Mouse (Mus musculus) testis, postnatal 10 days (tissue): ENCODE measurements at regions not wholly inside any gene's neighbourhood (a gene's known extent, or its start where the extent isn't known, plus 50 kb on each side); places are given as distances from the start of the nearest gene placed in this dataset.

Source experiments
- DNase-seq: peaks from one replicate; pipeline ENCODE4 v3.0.0; 2021; ENCODE audit warnings: low spot score

DNA sequence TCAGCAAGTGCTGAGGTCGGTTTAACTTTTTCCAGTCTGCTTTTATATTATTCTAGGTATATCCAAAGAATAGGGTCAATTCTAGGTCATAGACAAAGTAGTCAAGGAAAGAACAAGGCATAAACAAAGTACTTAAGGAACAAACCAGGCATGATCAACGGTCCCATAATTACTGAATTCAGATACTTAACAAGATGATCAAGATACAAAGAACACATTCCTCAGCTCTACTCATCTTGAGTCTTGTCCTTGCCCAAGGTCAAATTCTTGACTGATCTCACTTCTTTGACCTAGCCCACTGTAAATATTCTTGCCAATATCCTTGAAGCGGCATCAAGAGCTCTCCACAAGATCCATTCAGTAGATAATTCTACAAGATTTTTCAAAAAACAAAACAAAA lies 458.1 kb upstream of the Nr5a2 start:
- DNase-seq, result no peak

DNA sequence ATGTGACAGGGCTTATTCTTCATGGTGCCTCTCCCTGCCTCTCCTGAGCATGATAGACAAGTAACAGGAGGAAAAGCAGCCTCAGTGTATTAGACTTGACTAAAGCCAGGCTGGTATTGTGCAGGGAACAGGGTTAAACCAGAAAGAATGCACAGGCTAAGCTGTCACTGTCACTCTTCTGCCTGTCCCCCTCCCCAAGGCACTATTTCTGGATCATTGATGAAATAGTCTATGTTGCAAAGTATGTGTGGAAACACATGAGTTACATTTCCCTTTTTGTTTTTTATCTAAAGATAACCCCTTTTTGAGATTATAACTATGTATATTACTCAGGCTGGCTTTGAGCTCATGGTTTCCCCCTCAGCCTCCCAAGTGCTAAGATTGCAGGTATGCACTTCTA lies 436.5 kb upstream of the Nr5a2 start:
- no peak for DNase-seq

DNA sequence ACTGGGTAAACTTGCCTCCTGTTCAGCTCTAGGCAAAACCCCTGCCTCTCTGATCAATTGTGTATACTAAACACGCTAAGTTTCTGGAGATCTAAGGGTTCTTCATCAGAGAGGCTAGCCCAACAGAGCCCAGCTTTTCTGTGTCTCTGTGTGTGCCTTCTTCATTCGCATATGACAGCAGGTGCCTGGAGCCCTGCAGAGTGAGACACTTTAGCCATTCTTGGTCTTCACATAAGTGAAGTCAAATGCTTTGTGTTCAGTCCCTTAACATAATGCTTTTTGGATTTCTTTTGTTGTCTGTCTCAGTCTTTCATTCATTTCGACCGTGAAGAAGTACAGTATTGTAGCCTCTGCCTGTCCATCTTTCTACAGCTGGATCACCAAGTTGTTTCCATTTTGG lies 427.3 kb upstream of the Nr5a2 start:
- DNase-seq, result no peak

DNA sequence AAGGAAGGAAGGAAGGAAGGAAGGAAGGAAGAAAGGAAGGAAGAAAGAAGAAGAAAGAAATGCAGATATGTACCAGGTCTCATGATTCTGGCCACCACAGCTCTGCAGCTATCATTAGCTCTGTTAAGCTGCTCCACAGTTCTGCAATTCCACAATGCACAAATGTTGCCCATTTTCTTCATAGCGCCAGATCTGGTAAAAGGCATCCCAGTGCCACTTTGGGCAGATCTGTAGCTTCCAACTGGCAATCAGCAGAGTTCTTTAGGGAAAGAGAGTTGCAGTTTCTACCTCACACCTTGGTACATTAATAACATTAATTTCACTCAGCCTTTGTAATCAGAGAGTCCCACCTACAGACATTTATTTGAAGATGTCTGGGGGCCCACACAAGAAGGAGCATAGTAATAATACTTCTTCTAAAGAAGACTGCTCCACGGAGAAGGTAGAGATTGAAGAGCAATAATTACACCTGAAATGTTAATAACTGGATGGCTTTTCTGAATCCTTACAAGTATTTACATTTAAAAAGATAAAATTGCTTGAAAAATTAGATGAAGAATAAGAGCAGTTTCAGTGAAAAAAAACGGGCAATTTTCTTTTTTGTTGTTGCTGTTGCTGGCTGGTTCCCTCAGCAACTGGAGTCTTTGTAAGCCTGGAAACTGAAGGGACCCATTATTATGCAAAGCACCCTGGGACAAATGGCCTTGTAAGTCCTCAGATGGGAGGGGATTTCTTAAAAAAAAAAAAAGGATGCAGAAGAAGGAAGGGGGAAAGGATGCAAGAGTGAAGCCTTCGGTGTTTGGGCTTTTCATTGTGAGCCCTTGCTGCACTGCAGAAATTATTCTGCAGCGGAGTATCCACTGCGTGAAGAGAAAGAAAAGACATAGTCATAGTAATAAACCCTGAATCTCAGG lies 418.1 kb upstream of the Nr5a2 start:
- DNase-seq, result no peak

DNA sequence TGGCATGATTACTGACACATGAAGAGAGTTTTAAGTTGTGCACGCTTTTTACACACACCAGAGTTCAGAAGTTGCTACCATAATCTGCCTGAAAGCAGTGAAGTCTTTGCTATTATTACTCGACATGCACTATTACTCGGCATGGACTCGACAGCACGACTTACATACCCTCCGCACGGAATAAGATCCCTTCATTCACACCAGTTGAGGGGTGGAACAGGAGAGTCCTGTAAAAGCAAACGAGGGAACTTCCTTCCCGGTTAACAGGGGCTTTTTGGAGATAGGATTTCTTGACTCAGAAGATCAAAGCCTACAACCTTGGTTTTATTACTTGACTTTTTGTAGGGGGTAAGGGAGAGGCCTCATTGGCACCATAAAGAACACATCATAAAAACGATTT lies 416.4 kb upstream of the Nr5a2 start:
- DNase-seq, result no peak

DNA sequence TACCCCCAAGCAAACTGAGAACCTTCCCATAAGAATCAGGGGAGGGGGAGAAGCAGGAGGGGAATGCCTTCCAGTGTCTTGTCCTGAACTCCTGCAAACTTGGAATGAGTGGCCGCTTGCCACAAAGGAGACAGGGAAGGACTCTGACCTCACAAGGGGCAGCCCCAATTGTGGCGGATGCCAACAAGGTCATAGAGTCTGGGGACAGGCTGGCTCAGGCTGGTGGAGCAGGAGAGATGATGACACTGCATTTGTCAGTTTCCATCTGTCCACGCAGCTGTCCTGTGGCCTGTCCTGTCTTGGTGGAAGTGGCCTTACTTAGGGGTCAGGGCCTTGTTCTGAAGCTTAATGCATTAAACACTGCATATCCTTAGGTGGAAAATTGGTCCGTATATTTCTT lies 414.4 kb upstream of the Nr5a2 start:
- no peak for DNase-seq

DNA sequence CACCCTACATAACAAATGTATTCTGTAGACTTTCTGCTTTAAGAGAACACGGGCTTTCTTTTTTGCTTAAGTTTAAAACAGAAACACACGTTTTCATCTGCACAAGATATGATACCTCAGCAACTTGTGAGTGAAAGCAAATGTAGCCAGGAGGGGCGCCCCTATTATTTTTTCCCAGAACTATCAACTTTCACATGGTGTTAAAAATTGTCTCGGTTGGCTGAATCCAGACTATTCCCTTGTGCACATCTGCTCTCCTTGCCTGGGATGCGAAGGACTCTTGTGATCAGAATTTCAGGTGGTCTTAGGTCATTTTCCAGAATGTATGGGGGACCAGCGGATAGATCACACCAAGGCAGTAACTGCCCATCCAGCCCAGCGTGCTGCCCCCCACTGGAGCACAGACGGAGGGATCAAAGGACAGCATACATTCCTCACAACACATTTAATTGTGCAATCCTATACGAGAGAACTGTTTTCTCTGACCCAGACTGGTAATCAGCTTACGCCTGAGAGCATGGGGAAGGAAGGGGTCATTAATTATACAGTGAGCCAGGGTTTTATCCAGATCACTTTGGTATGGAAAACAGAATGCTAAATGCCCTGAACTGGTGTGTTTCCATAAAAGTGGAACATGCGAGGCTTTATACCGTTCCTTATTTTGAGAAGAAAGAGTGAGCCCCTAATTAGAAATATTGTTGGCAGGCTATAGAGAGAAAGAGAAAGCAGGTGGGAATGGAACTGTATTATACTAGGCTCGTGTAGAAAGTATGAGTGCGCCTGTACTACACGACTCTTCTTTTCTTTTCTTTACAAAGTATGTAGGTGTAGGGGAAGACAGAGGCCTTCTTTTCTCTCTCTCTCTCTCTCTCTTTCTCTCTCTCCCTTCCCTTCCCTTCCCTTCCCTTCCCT lies 413.5 kb upstream of the Nr5a2 start:
- no peak for DNase-seq

DNA sequence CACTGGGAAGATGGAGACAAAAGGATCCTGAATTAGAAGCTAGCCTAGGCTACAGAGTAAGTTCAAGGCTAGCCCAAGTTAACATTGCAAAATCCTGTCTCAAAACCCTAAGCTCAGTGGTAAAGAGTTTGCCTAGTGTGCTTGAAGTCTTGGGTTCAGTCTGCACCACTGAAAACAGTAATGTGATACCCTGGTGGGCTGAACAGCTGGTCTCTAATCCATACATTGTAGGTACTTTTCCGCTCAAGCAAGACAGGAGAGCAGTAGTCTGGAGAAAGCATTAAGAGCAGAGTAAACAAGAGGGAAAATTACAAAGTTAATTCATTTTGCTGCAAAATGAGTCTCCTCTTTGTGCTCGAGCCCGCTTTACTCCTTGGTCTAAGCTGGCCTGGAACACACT lies 412.0 kb upstream of the Nr5a2 start:
- no peak for DNase-seq

DNA sequence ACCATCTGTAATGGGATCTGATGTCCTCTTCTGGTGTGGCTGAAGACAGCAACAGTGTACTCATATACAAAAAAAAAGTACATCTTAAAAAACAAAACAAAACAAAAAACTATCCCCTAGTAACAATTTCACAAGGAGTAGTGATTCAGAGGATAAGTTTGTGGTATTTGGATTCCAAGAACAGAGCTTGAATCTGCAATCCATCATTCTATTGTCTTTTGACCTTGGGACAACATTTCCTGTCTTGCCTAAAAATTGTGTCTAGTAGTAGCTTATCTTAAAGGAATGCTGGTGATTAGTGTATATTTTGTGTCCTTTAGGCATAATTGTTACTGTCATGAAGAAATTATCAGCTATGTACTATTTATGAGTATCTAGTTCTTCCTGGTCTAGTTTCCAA lies 404.1 kb upstream of the Nr5a2 start:
- DNase-seq, result no peak

DNA sequence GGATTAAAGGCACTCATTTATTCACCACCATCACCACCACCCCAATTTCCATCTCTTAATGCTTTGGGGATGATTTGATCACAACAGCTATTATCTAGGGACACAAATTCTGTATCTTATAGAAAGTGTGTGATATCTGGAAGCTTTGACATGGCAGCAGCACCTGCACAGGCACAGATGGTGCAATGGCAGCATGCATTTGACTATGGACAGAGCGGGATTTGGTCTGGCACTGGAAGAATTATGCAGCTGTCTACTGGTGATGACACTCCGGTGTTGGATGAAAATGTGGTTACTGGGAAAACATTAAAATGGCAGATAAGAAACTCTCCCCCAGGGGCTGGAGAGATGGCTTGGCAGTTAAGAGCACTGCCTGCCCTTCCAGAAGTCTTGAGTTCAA lies 403.7 kb upstream of the Nr5a2 start:
- DNase-seq, result no peak

DNA sequence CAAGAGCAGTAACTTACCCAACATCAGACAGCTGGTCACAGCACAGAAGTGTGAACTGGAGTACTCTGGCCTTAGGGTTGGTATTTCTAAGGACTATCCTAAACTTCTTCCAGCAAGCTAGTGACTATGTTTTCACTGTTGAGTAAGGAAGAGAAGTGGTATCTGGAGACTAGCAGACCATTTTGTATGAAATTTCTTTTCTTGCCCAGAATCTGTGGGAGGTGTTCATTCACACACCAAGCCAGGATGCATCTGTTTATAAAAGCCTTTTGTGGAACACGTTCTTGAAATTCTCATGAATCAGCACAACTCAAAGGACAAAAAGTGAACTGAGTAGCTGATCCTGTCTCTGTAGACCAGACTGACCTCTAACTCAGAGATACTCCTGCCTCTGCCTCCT lies 403.3 kb upstream of the Nr5a2 start:
- DNase-seq, result no peak

DNA sequence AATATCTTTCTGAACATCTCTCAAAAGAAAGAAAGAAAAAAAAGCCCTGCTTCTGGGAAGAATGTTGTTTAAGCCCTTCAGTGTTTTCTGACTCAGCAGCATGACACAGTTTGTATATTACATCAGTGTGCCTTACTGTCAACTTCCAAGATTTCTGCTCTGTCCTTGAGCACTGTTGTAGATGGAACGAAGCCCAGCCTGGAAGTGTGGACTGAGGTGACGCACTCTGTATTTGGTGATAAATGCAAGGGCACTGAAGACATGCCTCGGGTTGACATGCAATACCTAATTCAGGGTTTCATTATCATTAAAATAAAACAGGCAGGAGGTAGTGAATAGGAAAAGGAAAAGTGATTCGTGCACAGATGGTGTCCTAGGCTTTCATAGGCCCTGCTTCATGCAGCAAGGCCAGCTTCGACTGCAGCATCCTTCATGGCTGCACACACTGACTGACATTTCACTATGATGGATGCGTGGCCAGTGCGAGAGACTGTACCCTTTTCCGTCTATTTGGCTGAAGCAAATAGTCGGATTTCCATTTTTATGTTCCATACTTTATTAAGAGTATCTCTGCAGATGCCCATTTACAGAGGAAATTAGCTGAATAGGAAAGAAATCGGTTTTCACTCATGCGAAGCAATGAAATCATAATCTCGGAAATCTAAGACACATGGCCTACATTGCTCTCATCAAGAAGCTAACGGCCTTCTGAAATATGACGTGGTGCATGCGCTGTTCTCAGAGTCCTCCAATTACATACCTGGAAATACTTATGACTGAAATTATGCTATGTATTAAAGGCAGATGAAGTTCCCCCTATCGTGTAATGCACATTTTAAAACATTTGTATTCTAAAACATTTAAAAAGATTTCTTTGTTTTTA lies 400.7 kb upstream of the Nr5a2 start:
- no peak for DNase-seq

DNA sequence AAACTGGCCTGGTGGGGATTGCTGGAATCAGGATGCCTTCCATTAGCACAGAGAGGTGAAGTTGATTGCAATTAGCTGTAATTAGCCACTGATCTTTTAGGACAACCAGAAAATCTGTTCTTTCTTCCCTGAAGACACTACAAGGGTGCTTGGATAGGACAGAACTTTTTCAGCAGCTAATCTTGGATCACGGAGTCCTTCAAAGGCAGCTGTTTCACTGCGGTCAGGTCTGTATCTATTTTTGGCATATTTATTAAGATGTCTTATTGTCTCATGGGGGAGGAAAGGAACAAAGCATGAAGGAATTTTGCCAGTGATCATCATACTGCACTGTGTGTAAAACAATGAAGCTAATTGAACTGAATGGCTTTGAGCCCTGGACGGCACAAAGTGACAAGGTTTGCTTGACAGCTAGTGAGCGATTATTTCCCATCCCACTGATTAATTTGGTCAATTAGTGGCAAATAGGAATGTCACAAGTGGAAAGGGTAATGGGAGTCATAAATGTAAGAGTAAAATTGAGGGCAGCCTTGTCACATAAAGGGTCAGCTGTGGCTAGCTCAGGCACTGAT lies 395.8 kb upstream of the Nr5a2 start:
- no peak for DNase-seq

DNA sequence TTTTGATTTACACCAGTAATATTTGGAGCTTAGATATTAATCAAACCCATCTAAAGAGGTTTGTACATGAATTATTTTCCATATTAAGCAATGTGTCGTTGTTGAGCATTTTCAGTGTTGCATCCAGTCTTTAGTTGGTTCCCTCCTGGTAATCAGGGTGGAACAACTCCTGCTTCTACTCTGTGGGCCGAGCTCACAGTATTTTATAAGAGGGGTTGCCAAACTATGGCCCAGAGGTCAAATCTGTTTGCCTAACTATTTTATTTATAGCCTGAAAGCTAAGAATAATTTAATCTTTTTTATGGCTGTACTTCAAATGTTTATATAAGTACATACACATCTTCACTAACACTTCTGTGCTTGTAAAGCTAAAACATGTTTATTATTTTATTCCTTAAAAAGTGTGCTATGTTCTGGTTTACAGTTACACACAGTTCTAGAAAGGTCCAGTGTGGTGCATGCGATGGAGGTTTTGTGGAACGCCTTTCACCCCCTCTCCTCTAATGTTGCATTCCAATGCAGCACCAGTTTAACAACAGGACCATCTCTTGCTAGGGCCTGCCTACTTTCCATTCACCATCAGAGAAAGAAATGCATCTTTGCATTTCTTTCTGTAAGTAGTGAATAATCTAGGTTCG lies 392.3 kb upstream of the Nr5a2 start:
- DNase-seq, result no peak

DNA sequence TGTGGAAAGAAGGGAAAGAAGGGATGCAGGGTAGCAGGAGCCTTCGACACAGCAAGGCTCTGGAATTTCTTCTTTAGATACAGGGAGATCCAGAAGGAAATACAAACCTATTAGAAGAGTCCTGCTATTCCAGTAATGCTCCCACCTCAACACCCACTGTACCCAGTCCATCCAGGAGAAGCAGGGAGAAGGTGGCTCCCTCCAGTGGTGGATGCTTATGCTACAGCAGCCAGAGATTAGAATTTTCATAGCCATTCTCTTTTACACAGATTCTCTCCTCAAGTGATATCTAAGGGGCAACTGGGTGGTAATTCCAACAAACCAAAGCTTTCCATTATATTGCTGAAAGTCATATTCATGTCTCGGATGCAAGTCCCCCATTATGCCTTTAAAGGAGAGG lies 373.9 kb upstream of the Nr5a2 start:
- DNase-seq, result no peak

DNA sequence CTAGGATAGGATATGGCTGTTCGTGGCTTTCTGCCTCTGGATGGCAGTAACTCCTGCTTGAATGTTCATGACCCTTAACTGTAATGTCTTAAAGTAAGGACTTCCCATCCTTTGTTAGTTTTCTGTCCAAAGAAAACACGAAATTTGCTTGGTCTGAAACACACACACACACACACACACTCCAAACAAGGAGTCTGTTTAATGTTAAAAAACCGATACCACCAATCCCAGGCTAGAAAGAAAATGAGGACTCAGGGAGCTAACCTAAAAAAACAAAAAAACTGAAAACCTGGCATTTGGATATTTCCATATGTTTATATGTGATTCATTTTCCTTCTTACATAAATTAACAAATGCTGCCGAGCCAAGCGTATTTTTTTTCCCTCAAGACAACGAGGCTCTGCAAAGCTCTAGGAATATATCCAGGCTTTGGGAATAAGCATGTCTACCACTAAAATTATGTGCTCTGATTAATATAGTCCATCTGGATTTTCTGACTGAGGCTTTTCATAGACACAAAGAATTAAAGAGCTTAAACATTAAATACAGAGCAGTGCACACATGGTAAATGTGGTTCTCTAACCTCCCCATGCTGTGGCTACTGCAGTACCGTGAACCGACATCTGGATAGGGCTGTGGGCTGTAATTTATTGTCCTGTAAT lies 372.0 kb upstream of the Nr5a2 start:
- DNase-seq, result no peak

DNA sequence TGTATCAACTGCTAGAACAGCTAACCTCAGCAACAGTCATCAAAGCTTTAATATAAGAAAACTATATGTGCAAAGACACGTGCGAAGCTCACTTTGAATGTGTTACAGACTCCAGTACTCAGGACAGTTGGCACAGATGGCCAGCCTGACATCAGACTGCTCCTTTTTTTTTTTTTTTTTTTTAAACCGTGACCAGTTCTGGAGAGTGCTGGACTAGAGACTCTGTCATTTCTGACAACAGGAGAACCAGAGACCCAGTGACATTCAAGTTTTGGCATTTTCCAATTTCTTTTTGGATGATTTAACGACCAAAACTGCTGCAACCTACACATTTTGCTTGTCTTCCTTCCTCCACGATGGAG lies 371.5 kb upstream of the Nr5a2 start:
- DNase-seq, result no peak

DNA sequence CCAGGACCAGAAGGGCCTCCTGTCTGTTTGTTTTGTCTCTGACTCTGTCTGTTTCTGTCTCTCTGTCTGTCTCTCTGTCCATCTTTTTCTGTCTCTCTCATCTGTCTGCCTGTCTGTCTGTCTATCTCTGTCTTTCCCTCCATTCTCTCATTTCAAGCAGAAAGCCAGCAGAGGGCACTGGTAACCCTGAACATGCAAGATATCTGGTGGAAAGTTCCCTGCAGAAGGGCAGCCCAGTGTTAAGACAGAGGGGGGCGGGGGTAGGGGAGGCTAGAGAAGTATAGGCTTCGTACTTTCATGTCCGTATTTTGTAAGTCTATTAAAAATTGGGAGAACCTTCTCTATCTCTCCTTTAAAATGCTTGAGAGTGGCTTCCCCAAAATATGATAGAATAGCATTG lies 370.4 kb upstream of the Nr5a2 start:
- peak; percentile 57 for DNase-seq

DNA sequence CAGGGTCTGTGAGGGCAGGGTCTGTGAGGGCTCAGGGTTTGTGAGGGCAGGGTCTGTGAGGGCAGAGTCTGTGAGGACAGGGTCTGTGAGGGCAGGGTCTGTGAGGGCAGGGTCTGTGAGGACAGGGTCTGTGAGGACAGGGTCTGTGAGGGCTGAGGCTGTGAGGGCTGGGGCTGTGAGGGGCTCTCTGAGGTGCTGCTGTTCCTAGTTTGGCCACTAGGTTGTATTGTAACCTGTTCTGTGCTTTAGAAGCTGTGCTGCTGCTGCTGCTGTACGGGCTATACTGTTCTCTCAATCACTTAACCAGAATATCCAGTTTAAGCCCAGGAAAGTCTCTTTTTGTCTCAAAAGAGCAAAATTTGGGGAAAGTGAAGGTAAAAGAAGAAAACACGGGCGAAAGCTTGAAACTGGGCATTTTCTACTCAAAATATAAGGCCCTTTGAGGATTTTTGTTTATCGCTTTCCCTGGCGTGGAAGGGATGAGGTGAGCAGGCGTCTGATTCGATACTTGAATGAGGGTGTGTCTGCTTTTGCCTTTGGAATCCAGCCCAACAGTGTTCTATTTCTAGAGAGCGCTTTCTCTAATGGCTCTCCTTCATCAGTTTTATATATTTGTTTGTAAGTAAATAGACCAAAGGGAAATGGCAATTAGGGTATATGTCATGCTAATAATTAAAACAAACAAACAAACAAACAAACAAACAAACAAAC lies 363.8 kb upstream of the Nr5a2 start:
- peak; percentile 47 for DNase-seq

DNA sequence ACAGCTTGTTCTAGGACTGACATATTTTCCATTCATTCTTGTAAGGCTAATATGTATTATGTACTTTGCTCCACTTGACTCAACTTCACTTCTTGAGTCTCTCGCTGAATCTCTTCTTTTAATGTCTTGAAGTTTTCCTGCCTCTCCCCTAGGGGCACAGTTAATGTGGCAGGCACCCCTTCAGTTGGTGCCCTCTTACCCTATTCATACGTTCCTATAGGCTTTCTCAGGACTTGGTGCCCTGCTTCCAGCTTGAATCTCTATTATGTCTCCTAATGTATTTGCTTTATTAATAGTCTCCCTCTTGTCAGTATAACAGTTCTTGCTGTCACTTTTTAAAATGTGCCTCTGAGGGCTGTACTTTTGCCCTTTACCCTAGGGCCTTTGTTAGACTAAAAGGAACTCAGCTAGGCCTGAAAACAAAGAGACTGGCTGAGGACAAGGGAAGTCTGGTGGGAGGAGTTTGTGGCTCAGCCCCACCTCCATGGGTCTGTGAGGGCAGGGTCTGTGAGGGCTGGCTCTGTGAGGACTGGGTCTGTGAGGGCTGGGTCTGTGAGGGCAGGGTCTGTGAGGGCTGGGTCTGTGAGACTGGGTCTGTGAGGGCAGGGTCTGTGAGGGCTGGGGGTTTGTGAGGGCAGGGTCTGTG lies 362.9 kb upstream of the Nr5a2 start:
- no peak for DNase-seq
